Mouse (Mus musculus) heart, adult 10 weeks (tissue): ENCODE measurements around the gene Dock3. TPM values are rescaled to one million over a fixed set of nuclear protein-coding genes. Genes with fewer than 3 reads are reported as not detected.

ENCODE experiments used
- polyA plus RNA-seq: library from polyadenylated mRNA; stranded (reverse); fragments of 350-450 nt; fragmentation: Illumina TruSeq; extraction: RNeasy Lipid Tissue Mini Kit (QIAGEN cat#74804); gene quantifications from one replicate; pipeline ENCODE4 v1.2.3, GENCODE M21; 2014; ENCODE audit warnings: low read depth, low replicate concordance

Gene Dock3
- 1.0 TPM for polyA plus RNA-seq

DNA sequence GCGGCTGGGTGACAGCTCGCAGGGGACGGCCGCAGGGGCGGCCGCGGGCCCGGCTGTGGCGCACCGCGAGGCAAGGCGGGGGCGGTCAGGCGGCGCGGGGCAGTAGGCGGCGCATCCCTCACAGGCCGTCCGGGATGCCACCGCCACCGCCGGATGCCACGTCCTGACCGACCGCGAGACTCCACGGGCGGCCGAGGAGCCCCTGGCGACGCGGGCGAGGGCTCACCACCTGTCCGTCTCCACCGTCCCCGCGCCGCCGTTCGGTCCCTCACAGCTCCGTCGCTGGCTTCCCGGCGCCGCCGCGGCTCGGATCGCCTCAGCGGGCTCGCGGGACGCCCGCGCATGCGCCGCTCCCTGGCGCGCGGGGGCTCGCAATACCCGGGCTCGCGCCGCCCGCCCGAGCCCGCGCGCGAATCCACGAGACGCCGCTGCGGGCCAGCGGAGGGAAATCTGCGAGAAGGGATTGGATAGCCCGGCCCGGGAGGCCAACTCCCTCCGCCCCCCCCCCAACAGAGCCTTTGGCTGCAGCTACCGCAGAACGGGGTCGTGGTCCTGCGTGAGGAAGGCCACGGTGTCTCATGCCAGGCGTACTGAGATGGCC, at the start of gene Dock3:
Gene Dock3 (minus strand): TSS at position 371 of the 601 bp plus-strand sequence.

DNA sequence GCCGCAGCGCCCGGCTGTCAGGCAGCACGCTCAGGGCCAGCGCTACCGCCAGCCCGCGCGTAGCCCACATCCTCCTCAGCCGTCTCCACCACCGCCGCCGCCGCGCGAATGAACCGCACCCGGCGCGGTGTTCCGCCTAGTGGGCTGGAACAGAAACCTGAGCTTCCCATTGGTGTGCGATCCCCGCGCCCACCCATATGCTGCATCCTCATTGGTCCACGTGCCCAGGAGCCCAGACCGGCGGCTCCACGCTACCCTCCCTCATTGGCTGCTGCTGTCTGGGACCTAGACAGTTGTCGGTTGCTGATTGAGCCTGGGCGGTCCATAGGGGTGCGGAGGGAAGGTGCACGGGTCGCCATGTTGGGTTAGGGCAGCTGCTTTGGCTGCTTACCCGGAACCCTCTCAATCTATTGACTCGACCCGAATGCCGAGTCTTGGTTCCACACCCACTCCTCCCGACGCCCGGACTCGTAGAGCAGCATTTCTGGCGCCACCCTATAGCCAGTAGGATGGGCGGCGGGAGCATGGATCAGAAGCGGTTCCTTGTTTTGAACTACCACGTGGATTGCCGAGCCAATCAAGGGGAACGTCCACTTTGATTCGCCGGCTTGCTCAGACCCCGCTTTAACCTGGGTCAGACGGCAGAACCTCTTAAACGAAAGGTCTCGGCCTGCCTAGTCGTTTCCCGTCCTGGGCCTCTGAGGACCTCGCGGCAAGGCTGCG, 339.7 kb downstream of the Dock3 start, which contains the start of gene Manf:
Gene Manf (minus strand): TSS at position 151 of the 723 bp plus-strand sequence.

DNA sequence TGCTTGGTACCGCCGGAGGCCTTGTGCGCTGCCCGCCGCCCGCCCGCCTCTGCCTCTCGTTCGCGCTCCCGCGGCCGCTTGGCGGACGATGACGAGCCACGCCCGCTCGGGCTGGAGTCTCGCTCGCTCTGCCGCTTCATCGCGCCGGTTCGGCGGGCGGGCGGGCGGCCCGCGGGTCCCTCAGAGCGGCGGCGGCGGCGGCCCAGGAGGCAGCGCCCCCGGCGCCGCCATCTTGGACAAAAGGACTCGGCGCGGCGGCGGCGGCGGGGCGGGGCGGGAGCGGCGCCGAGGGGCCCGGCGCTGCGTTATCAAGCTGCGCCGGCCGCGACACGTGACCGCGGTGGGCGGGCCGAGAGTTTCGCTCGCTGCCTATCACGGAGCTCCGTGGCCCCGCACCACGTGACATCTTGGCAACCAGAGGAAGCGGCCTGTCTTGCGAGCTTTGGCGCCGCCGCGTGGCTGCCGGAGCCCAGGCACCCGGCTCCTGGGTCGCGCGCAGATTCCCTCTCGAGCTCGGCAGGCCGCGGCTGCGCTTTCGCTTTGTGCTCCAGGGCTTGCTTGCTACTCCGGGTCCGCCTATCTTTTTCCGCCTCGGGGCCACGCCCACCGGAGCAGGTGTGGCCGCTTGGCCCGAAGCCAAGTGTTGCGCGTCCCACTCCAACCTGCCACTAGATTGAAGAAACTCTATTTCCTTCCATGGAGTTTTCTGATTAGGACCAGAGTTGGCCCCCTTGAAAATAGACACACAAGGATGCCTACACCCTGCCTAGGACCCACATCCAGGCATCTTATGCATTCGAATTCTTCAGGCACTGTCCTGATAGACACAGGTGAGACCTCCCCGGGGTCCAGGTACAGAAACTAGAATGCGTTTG, 344.6 kb downstream of the Dock3 start, which contains the start of gene Rbm15b:
Gene Rbm15b (minus strand): TSS at position 601 of the 875 bp plus-strand sequence.

Other genes with a start within 250 kb of the Dock3 start
- gene Mapkapk3, start 58.0 kb upstream of the Dock3 start, polyA plus RNA-seq = 30.9 TPM
- 73.9 TPM for gene Cish, start 64.1 kb upstream of the Dock3 start, polyA plus RNA-seq
- gene Hemk1, start 106.4 kb upstream of the Dock3 start, polyA plus RNA-seq = 23.0 TPM
- gene 6430571L13Rik, start 108.7 kb upstream of the Dock3 start, polyA plus RNA-seq = 3.7 TPM
- 6.0 TPM for gene Cacna2d2, start 167.7 kb upstream of the Dock3 start, polyA plus RNA-seq